Mouse (Mus musculus) erythroblast, embryonic 14.5 days (primary cell): ENCODE measurements around the gene Ssr1.

Source experiments
- GATA1 ChIP-seq: IDR thresholded peaks from 2 replicates; pipeline ENCODE4 v1.6.1; 2012; ENCODE audit warnings: low read length, inconsistent platforms, mixed read lengths
- TAL1 ChIP-seq: IDR thresholded peaks from 3 replicates; pipeline ENCODE4 v1.6.1; 2012; ENCODE audit warnings: low read length, inconsistent platforms, mixed read lengths

- no peak for TF ChIP-seq GATA1
- no peak for TF ChIP-seq TAL1
Measured at GRCm38 (mm10) chr13:37946734-37947133, 47.3 kb downstream of the Ssr1 start.
